Mouse (Mus musculus) urinary bladder, adult 2 months (tissue): ENCODE data around the gene Nemf. TPM values are rescaled to one million over a fixed set of nuclear protein-coding genes. Genes with fewer than 3 reads are reported as not detected.
"Not testable (repeated sequence)": the region's sequence is repeated elsewhere in the genome, so short reads cannot be mapped to it uniquely, and the experiment has no call there.

Experiments
- DNase-seq: peaks from one replicate; pipeline ENCODE4 v3.0.0; 2022; ENCODE audit warnings: low spot score
- polyA plus RNA-seq: library from polyadenylated mRNA; depleted of rRNA; stranded (reverse); fragments of >200 nt; gene quantifications from 2 replicates; pipeline ENCODE4 v1.2.3, GENCODE M21; 2012

Gene Nemf
- polyA plus RNA-seq, 1 experiment: 28.8 TPM

DNA sequence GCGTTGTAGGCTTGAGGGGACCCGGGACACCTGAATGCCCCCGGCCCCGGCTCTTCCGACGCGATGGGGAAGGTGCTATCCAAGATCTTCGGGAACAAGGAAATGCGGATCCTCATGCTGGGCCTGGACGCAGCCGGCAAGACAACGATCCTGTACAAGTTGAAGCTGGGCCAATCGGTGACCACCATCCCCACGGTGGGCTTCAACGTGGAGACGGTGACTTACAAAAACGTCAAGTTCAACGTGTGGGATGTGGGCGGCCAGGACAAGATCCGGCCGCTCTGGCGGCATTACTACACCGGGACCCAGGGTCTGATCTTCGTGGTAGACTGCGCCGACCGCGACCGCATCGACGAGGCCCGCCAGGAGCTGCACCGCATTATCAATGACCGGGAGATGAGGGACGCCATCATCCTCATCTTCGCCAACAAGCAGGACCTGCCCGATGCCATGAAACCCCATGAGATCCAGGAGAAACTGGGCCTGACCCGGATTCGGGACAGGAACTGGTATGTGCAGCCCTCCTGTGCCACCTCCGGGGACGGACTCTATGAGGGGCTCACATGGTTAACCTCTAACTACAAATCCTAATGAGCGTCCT is 15.9 kb upstream of the Nemf start:
- peak; percentile 36 for DNase-seq

DNA sequence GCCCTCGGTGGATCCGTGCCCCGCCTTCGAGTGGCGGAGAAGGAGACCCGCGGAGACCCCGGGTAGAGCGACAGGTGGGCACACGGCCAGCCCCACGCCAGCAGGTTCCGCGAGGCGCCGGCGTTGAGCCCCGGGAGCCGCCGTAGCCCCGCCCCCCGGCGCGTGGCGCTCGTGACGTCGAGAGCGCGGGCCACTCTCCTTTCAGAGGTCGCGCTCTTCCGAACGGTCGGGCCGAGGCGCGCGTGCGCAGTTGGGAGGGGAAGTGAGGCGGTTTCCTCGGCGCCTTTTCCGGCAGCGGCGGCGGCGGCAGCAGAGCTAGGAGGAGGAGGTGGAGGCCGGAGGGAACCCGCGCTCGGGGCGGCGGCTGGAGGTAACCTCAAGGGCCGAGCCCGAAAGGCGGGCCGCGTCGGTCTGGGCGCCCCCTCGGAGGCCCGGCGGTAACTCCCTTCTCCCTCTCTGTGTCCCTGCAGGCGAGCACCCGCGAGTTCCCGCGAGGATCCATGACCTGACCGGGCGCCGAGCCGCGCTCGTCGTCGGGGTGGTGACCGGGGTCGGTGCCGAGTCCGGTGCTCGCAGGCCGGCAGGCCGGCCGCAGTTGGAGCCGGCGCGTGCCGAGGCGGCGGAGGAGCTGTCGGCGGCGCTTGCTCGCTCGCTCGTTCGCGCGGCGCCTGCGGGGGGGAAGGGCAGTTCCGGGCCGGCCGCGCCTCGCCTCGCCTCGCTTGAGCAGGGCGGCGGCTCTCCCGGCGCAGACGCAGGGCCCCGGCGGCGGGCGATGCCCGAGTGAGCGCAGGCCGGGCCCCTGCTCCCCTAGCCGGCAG is 15.1 kb upstream of the Nemf start, which contains the start of the genes Arf6 and Gm9887:
Gene Arf6, plus strand, starts transcription at position 297 of the 818 bp plus-strand sequence.
Gene Gm9887, minus strand, starts transcription at position 605 of the 818 bp plus-strand sequence.
- DNase-seq: peak; percentile 98

DNA sequence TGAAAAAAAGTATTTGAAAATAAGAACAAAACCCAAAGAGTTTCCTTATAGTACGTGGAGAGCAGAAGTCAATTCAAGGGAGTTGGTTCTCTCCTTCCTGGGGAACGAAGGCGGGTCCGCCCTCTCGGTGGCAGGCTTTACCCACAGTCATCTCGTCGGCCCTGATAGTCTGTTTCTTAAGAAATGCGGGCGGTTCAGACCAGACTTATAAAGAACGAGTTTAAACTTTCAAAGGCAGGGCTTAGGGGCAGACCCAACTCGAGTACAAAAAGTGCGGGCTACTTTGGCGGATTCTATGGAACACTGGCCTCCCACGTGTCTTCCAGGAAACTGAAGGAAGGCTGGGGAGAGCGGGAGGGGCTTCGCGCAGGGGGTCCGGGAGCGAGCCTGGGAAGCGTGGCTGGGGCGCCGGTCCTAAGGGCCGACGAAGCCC is 14.5 kb upstream of the Nemf start:
- DNase-seq: no peak

DNA sequence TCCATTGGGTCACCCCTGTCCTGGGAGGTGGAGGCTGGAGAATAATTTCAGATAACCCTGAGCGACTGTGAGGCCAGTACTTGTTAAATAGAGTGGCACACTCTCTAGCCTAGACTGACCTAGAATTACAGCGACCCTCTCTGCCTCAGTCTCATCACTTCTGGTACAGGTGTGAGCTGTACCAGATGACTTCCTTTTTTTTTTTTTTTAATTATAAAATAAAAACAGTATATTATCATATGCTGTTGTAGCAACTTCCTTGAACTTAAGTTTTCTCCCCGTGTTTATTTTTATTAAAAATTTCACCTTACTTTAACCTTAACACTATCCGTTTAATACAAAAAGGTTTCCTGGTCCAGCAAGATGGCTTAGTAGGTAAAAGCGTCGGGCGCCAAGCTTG is 14.0 kb upstream of the Nemf start:
- no peak for DNase-seq

DNA sequence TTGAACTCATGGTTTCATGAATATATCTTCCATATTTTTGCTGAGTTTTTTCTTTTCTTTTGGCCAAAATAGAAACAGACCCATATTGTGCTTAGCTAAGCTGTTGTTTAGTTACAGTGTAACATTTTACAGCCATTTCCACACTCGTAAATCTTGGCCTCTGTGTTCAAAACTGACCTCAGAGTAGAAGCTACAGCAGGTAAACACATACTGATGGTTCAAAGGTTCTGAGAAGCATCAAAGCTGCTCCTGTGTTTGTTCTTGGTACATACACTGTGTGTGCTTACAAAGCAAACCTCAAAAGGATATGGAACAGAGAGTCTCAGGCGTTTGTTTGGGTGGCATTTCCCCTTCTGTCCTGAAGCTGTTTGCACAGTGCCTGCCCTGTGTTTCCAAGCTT is 10.6 kb upstream of the Nemf start:
- DNase-seq: no peak

DNA sequence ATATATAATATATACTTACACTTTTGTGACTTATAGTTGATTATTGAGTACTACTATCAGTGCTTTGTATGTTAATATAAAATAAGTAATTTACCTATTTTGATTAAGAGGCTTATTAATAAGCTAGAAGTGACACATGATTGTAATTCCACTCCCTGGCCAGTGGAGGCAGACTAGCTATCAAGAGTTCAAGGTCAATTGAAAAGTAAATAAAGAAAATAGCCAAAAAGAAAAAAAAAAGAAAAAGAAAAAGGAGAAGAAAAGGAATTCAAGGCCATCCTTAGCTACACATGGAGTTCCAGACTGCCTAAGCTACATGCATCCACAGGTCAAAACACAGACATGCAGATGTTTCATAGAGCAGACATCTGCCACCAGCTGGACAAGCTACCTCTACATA is 9.5 kb upstream of the Nemf start:
- DNase-seq: no peak

DNA sequence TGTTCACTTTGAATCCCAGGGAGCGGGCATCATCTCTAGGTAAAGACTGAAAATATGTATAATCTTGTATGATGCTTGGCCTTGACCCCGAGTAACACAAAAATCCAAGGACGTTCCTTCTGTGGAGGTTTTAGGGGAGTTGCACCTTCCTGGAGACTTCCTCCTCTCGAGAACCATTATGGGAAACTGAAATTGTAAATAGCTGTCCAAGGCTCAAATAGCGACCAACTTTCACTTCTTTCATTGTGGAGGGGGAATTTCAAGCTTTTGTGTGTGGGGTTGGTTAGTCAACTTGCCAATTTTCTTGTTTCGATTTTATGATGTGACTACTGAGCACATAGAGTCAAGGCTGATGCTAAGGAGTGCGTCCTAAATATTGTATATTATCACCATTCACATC is 8.8 kb upstream of the Nemf start:
- DNase-seq: no peak

DNA sequence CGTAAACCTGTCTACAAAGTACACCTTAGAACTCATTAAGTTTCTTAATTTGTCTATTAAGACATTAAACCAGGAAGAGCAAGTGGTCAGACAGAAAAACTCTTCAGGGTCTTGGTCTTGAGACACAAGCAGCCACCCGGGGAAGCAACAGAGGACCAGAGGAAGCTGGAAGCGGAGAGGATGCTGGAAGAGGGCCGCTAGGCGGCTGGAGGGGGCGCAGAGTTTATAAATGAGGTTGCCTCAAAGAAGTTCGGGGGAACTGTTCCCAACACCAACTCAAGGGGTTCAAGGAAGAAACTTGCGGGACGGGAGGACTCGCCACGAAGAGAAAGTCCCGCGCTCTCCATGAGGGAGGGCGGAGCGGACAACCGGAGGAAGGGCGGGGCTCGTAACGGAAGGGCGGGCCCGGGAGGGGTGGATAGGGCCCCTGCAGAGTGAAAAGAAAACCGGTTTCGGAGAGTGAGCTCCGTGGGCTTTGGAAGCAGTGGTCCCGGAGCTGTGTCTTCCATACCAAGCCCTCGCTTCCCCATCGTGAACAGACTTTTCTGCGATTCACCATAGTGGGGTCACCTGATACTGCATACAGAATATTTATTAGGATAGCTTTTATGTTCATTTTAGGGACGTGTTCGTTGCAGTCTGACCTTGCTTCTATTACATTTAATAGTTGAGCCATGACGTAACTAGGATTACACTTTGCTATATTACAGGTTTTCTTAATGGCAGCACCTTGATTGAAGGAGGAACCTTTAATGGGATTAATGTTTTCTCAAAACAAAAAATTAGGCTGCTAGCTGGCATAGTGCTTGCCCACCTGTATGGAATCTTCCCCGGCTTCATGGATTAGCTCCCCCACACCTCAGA is 7.2 kb upstream of the Nemf start:
- peak; percentile 69 for DNase-seq

DNA sequence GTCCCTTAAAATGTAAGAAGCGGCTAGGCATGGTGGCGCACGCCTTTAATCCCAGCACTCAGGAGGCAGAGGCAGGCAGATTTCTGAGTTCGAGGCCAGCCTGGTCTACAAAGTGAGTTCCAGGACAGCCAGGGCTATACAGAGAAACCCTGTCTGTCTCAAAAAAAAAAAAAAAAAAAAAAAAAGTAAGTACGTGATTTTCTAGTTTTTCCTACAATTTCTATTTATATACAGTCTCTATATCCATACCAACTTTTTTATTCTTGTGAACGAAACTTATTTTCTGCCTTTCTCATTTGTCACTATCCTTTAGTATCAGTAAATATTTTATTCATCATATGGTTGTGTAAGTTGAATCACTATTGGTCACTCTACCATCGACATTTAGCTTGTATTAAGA is 6.1 kb upstream of the Nemf start:
- not testable (repeated sequence) for DNase-seq

DNA sequence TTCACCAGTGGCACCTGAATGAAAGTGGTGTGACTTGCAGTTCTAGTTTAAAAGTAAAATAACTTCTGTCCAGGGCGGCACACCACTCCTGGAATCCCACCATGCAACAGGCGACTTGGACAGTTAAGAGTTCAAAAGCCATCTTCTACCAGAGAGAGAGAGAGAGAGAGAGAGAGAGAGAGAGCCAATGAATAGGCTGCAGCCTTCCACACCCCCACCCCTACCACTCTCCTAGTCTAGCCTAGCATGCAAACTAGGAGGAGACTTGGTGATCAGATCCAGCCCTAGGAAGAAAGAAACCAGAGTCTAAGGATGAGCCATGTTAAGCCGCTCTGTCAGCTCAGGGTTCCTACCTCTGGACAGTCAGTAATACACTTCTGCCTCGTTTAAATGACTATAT is 5.4 kb upstream of the Nemf start:
- DNase-seq: no peak

DNA sequence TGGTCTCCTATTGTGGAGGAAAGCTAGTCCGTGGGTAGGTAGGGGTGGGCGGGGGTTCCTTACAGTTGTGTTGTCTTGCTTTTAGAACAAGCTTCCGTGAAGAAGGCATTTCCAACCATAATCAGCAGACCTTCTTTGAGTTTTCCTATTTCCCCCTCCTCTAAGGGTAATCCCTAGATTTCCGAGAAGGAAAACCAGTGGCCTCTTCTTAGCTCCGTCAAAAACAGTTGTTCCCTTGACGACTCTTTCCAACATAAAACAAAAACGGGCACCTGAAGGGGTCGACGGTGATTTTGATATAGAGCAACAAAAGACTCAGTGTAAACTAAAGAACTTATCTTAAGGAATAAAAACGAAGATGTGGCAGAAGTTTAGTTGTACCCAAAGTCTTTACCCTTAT is 5.0 kb upstream of the Nemf start:
- DNase-seq: no peak

DNA sequence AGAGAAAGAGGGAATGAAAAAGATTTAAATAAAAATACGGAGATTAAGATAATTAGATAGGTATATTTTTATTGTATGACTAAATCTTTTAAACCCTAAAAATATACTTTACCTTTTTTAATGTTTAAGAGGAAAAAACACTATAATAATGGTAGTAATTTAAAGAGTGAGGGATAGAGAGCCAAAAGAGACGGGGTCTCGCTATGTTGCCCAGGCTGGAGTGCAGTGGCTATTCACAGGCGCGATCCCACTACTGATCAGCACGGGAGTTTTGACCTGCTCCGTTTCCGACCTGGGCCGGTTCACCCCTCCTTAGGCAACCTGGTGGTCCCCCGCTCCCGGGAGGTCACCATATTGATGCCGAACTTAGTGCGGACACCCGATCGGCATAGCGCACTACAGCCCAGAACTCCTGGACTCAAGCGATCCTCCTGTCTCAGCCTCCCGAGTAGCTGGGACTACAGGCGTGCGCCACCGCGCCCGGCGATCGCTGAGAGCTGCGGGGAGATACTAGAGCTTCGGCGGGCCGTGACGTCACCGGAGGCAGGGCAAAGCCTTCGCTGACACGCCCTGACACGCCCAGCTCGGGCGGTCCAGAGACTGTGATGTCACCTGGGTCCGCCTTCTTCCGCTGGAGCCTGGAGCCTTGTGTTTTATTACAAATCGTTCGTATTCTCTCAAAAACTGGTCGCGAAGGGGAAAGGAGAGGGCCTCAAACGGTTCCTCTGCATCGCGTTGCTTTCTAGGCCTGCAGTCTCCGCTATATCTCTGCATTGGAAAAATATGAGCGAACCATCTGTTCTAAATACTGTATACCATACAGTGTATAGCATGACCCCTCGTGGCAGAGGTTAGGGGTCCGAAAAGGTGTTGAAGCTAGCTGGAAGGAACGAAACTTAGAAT is 4.3 kb upstream of the Nemf start:
- peak; percentile 100 for DNase-seq

DNA sequence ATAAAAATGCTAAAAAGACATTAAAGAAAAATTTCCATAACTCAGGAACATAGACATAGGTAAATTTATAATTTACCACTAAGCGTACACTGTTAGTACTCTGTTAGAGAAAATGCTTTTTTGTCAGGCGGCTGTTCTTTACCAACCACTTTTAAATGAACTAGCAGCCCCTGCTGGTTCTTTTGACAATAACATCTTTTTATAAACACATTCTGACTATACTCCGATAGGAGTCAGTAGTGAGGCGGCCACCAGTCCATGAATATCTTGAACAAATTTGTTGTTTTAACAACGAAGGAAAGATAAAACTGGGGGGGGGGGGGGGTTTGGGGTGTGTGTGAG is 3.7 kb upstream of the Nemf start:
- no peak for DNase-seq

DNA sequence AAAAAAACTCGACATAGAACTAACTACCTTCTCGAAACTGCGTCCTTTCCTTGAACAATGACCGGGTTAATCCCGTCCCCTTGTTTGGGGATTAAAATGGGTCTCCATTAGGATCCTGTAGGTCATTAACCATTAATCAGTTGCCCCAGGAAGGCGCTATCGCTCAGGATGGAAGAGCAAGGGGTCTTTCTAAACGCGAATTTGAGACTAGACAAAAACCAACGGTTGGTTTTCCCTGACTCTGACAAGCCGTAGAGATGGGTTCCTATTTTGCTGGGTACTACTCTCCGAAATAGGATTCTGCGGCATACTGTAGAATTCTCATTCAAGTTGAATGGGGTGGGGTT is 308 bp upstream of the Nemf start:
- no peak for DNase-seq

DNA sequence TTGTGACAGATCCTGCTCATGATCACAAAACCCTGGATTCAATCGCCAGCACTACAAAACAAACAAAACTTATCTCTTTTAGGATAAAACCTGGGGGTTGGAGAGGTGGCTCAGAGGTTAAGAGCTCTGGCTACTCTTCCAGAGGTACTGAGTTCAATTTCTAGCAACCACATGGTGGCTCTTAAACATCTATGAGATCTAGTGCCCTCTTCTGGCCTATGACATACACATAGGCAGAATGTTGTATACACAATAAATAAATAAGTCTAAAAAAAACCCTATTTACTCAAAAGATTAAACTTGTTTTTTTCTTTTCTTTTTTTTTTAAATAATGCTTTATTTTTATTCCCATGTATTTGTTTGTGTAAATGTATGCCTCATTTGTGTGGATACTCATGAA is 5.3 kb downstream of the Nemf start:
- no peak for DNase-seq

DNA sequence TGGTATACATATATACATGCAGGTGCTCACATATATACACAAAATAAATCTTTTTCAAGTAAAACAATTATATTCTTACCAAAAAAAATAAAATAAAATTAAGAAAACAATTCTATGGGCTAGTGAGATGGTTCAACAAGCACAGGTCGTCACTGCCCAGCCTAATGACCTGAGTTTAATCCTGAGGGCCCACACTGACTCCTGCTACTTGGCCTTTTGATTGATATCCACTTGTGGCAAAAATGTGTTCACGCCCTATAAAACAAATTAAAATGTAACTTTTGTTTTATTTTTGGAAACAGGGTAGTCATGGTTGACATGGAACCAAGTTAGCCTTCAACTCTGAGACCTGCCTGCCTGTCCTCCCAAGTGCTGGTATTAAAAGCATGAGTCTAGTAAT is 7.0 kb downstream of the Nemf start:
- DNase-seq: no peak

DNA sequence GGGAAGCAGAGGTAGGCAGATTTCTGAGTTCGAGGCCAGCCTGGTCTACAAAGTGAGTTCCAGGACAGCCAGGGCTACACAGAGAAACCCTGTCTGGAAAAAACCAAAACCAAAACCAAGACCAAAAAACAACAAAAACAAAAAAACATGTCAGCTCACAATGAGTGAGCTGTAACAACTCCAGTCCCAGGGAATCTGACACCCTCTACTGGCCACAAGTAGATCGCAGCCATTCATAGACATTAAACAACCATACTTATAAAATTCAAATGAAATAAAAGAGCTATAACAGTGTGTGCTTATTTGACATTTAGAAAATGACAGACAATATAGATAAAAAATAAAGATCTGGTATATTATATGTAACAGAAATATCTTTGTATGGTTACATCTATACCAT is 23.4 kb downstream of the Nemf start:
- DNase-seq: no peak

DNA sequence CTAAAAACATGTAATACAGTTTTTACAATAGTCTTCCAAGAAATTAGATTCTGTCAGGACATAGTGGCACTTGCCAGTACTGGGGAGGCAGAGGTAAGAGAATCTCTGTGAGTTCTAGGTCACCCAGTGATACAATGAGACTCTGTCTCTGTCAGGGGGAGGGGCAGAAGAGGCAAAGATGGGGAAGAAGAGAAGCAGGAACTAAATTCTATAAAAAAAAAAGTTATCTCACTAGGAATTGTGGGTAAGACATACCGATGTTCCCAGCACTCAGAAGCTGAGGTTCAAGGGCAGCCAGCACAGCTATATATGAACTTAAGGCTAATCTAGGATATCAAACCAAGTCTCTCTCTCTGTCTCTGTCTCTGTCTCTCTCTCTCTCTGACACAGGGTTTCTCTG is 24.8 kb downstream of the Nemf start:
- no peak for DNase-seq

DNA sequence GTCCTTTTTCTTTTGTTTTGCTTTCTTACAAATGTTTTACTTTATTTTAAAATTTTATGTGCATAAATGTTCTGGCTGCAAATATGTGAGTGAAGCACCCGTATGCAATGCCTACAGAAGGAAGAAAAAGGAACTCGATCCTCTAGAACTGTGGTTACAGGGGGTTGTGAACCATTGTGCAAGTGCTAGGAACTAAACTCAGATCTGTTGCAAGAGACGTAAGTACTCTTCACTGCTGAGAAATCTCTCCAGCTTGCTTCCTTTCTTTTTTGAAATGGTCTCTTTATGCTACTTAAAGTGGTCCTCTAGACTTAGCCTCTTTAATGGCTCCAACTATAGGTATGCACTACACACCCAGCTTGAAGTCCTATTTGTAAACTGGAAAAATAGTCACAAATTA is 25.8 kb downstream of the Nemf start:
- DNase-seq: no peak

DNA sequence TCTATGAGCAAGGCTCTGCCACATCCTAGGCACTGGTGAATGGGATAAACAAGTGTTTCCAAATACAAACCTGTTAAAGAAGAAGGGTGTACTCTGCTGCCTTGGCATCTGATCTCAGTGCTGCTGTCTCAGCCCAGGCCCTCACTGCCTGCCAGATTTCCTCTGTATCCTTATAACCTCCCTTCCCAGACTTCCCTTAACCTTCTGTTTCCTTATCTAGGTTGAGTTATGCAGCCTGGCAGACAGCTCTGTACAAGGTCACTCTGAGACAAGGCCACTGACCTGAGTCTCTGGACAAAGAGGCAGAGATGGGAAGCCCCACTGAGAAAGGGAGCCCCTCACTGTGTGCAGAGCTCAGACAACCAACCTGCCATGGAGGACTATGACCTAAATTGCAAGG is 38.5 kb downstream of the Nemf start:
- DNase-seq: no peak

DNA sequence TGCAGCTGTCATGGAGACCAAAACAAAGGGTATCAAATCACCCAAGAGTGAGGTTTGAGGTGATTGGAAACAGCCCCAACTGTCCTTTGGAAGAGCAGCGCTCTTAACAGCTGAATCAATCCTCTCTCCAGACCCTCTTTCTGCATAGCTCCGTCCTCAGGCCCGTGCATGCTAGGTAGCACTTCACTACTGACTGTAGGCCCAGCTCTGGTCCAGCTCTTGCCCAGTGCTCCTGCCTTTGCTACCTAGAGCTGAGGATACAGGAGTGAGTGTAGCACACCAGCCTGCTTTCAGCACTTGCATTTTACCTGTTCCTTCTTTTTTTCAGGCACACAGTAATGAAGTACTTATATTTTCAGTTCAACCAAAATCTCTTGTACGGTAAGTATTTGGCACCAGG is 47.3 kb downstream of the Nemf start:
- DNase-seq: no peak

DNA sequence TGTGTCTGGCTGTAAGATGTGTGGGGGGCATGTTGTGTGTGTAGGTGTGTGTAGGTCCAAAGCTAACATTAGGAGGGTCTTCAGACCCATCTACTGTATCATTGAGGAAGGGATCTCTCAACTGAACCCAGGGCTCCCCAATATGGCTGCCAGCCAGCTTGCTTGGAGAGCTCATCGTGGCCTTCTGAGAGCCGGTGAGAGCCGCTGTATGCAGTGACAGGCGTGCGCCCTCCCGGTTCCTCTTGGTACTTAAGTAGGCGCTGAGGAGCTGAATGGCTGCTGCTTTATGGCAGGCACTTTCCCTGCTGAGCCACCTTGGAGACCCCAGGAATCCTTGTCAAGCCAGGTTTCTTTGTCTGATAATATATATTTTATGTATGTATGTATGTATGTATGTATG is 50.6 kb downstream of the Nemf start:
- no peak for DNase-seq
